Mouse (Mus musculus): ENCODE results near the gene Stxbp1. TPM values are rescaled to one million over a fixed set of nuclear protein-coding genes. Genes with fewer than 3 reads are reported as not detected.
A peak's percentile ranks its signal among the peaks of the same experiment; 100 is the strongest.

The Stxbp1 gene
- total RNA-seq, 2 experiments from 2014 or later = 11.0 to 11.7 TPM

DNA sequence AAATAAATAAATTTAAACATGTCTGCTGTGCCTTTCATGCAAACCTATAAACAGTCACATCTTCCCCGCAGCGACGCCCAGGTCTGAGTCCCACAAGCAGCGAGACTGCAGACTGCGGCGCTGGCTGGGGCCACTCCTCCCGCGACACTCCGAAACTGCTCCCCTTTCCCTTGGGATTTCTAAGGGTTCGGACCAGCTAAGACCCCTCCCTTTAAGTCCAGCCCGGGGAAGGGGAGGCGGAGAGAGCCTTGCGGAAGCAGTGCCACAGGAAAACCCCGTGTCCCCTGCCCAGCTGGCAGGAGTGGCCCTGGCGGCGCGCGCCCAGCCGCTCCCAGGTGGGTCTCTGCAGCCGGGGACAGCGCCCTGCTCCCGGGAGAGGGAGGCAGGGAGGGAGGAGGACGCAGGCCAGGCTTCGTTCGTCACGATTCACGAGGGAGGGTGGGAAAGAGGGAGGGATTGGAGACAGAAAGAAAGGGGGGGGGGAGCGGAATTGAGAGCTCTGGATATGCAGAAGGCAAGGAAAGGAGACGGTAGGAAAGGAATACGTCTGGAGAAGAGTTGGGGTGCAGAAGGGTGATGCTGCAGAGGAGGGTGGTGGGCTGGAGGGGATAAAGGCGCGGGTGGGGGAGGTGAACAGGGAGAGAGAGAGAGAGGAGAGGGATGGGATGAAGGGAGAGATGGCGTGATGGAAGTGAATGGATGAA lies 792 bp downstream of the Stxbp1 start:
- peak; percentile 57 for DNase-seq (ENCODE audit: low spot score)
- intact Hi-C loops (cut with DNase I) = loop anchor here (2.0 to 10.0 kb wide), 2 partner anchors 133 to 211 kb away; partner anchors contain the start of gene Cdk9

DNA sequence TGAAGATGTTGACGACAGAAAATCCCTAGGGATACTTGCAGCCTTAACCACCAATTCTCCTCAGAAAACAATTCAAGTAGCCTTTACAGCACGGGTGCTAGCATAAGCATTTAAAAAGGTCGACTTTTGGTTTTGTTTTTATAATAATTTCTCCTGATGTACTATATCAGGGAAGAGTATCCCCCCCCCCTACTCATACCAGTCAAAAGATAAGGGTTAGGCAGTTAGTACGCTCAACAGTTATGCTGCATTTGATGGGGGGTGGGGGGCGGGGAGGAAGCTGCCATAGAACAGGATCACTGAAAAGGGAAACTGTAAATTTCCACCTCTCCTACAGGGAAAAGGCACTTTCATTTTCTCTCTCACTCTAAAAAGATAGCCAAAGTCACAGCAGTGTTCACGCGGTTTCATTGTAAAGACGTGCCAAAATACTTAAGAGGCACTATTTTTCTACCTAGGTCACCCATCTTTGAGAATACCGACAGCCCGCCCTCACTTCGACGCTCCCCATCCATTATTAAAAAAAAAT lies 1.4 kb downstream of the Stxbp1 start:
- no peak for DNase-seq (ENCODE audit: low spot score)
- intact Hi-C loops (cut with DNase I) = loop anchor here (2.0 to 10.0 kb wide), 2 partner anchors 133 to 211 kb away; partner anchors contain the start of gene Cdk9

DNA sequence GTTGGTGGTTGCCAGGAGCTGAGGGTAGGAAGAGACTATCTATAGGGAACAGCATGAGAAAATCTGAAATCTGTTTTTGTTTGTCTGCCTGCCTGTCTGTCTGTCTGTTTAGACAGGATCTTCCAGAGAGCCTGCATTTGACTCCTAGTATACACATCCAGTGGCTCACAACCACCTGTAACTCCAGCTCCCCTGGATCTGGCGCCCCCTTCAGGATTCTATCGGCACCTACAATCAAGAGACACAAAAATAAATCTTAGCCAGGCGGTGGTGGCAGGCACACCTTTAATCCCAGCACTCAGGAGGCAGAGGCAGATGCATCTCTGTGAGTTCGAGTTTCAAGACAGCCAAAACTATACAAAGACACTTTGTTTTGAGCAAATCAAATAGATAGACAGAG lies 4.5 kb downstream of the Stxbp1 start:
- DNase-seq (ENCODE audit: low spot score) = no peak
- intact Hi-C loops (cut with DNase I) = loop anchor here (10.0 kb wide), 1 partner anchor 208 kb away; no protein-coding TSS in a partner anchor

DNA sequence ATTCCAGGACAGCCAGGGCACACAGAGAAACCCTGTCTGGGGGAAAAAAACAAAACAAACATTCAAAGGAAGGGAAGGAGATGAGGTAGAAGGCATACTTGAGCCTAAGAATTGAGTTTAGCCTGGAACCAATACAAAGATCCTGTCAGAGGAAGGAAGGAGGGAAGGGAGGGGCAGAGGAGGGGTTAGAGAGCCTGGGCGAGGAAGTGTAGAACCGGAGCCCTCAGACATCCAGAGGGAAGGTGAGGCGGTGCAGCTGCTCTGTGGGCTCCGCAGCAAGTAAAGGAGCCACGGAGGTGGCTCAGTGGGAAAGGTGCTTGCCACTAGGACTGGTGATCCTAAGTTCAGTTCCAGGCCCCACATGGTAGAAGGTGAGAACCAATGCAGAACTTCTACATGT lies 5.9 kb downstream of the Stxbp1 start:
- intact Hi-C loops (cut with DNase I) = loop anchor here (10.0 kb wide), 1 partner anchor 206 kb away; no protein-coding TSS in a partner anchor
- no peak for DNase-seq (ENCODE audit: low spot score)

DNA sequence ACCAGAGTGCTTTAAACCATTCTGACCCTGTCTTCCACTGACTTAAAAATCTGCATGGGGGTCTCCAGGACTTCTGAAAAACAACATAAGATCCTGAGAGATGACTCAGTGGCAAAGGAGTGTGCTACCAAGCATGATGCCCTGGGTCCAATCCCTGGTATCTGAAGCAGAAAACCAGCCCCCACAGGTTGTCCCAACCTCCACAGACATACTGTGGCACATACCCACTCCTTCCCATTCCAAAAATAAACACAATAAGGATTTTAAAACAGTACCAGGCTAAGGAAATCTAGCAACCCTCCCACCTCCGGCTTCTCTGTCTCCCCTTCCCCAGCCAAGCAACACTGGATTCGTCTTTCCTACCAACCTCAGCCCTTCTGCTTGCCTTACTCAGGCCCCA lies 7.8 kb downstream of the Stxbp1 start:
- DNase-seq (ENCODE audit: low spot score) = no peak
- intact Hi-C loops (cut with DNase I) = no loop called here

DNA sequence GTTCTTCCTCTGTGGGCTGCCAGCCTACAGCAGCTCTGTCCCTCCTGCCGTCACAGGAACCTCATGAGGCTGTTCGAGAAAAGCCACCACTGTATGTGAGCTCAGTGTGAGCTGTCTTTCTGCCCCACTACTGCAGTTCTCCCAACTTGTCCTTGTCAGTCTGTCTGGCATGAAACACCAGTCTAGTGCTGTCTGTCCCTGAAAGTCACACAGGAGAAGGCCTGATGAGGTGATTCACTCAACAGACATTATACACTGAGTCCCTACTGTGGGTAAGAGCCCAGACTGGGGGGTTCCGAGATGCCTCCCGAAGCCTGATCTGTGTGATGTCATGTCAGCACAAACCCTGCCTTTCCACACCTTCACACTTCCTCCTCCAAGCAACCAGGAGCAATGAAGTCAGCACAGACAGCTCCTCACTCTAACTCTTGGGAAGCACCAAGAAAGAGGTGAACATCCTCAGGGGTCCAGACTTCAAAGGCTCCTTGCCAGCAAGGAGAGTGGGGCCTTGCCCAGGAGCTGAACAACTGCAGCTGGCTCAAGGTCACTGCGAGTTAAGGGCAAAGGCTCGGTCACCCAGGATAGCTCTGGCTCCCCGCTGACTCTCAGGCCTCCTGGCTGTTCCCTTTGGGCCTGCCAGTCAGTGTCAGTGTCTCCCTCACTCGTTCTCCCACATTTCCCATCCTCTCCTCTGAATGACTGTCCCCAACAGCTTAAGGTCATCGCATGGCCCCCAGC lies 8.7 kb downstream of the Stxbp1 start:
- DNase-seq (ENCODE audit: low spot score) = no peak
- intact Hi-C loops (cut with DNase I) = no loop called here

DNA sequence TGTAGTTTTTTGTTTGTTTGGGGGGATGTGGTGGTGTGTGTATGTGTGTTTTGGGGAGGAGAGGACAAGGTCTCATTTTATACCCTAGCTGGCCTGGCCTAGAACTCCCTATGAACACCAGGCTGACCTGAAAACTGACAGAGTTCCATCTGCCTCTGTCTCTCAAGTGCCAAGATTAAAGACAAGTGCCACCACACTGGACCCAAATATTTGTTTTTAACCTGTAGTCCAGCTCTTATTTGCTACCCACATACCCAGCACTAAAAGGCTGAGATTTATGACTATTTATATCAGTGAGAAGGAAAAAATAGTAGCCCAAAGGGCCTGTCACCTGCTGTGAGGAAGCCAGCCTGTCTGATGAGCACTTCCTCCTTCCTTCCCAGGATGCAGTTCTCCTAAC lies 11.5 kb downstream of the Stxbp1 start:
- DNase-seq (ENCODE audit: low spot score) = no peak
- intact Hi-C loops (cut with DNase I) = no loop called here

DNA sequence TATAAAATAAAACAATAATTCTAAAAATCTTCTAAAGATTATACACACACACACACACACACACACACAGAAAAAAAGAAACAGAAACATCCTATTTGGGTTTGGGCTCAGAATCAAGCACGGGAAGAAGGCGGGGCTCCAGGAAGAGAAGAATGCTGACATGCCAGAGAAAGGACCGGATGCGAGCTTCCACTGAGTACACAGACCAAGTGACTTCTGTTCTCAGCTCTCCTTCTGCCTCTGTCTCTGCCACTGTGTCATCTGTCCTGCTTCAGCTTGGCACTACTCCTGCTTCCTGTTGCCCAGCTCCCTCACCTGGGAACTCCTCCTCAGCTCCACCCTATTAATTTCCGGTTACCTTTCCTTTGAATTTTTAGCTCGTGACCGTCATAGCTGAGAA lies 12.5 kb downstream of the Stxbp1 start:
- DNase-seq (ENCODE audit: low spot score) = peak; percentile 38
- intact Hi-C loops (cut with DNase I) = no loop called here

DNA sequence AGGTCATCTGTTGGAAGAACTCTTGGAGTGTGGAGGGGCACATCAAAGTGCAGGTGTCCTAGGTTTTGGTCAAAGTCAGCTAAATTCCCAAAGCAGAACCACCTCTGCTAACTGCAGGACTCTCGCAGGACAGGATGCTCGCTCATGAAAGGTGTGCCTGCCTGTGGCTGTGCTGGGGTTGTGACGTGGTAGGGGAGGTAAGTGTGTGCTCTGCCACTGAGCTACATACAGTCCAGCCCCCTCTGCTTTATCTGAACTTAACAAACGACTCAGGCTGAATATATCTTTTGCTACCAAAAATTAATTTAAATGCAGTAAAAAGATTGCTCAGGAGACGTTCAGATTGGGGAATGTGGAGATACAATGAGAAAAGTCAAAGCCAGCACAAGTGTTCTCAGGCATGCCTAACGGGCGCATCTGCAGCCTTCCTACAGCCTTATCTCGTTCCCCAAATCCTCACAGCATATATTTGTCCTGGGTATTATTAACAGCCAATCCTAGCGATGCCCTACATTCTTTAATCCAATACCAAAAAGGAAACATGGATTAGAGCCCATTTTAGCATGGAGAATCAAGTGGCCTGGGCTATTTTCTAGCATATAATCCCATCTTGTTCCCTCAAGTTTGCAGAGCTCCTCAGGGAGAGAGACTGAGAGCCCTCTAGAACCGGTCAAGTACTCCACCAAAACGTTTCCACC lies 17.9 kb downstream of the Stxbp1 start:
- DNase-seq (ENCODE audit: low spot score) = no peak
- intact Hi-C loops (cut with DNase I) = no loop called here

DNA sequence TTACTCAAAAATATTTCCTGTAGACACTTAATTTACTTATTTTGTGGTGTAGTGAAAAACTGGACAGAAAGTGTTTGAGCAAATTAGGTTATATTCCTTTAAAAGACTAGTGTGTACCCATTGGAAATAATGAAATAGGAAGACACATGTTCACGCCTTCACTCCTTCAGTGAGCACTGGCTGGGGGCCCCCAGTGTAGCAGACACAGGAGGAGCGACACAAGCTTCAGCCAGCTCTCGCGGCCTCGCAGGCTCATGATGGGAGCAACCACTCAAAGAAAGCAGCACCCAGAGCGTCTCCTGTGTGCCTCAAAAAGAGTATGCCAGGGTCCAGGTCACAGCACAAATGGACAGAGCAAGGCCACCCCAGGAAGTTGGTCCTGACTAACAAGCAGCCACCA lies 21.2 kb downstream of the Stxbp1 start:
- DNase-seq (ENCODE audit: low spot score) = no peak
- intact Hi-C loops (cut with DNase I) = no loop called here

DNA sequence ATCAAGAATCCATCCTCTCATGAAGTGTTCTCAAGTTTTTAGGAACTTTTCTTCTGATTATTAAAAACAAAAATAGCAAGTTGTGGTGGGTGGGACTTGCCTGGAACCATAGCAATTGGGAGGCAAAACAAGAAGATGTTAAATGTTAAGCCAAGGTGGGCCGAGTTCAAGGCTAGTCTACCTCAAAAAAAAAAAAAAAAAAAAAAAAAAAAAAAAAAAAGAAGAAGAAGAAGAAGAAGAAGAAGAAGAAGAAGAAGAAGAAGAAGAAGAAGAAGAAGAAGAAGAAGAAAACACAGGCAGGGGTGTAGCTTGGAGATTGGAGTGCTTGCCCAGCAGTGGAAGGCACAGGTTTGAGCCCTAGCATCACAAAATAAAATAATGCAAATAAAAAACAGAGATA lies 22.3 kb downstream of the Stxbp1 start:
- intact Hi-C loops (cut with DNase I) = no loop called here
- no peak for DNase-seq (ENCODE audit: low spot score)

DNA sequence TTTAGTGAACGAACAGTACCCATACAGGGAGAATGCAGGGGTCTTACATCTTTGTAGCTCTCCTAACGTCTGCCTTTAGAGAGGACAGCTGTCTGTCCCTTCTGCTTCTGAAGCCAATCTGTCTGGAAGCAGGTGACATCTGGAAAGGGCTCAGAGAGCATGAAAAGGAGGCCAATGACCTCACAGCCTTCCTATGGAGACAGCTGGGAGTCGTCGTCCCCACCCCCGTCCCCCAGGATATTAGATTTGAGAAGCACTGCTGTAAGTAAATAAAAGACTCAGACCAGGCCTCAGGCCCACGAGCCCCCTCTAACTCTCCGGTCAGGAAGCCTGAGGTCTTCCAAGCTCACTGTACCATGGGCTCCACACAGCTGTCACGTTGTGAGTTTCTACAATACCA lies 22.9 kb downstream of the Stxbp1 start:
- intact Hi-C loops (cut with DNase I) = no loop called here
- no peak for DNase-seq (ENCODE audit: low spot score)

DNA sequence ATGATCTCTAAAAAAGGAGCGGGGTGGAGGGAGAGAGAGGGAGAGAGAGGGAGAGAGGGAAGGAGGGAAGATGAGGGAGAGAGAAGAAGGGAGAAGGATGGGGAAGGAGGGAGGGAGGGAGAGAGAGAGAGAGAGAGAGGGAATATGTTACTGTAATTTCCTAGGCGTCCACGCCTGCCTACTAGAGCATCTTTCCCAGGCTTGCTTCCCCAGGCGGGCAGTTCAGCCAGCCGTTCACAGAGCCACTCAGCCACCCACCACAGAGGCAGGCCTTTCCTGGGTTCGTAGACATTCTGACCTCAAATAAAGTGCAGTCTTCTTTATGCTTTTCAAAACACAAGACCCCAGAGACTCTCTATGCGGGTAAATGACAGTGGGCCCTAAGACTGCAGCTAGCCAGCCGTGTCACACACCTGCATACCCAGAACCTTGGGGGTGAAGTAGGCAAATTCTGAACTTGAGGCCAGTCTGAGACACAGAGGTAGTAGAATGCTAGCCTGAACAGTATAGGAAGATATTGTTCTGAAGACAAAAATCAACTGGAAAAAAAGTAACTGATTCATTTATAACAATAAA lies 23.4 kb downstream of the Stxbp1 start:
- intact Hi-C loops (cut with DNase I) = no loop called here
- DNase-seq (ENCODE audit: low spot score) = no peak

DNA sequence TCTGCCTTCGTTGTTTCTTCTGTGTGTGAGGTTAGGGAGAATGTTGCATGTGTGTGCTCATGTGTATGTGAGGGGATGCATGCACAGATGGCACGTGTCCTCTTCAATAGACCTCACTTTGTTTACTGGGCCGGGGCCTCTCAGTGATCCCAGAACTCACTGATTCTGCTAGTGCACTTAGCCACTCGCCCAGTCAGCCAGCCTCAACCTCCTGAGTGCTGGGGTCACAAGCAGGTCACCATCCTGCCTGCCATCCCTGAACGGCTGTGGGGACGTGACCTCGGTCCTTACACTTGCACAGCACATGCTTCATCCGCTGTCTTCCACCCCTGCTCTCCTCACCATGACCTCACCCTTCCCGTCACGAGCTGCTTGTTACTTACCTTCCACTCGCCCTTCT lies 23.9 kb downstream of the Stxbp1 start:
- intact Hi-C loops (cut with DNase I) = no loop called here
- DNase-seq (ENCODE audit: low spot score) = no peak

DNA sequence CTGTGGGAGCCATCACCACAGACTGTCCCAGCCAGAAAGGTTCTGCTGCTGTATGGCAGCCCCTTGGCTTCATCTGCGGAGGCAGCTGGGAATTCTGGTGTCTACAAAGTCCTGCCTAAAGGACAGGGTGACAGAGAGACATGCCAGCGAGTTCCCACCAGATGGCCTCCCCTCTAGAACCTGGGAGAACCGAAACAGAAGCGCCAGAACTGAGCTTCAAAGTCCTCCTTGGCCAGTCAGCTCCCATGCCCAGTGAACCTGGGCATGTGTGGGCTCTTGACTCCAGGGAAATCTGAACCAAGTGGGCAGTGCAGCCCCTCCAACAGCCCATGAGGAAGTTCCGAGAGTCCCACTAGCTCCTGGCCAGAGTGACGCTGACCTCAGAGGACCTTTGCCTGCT lies 24.4 kb downstream of the Stxbp1 start:
- DNase-seq (ENCODE audit: low spot score) = no peak
- intact Hi-C loops (cut with DNase I) = loop anchor here (1.0 kb wide), 1 partner anchor 32 kb away; no protein-coding TSS in a partner anchor

DNA sequence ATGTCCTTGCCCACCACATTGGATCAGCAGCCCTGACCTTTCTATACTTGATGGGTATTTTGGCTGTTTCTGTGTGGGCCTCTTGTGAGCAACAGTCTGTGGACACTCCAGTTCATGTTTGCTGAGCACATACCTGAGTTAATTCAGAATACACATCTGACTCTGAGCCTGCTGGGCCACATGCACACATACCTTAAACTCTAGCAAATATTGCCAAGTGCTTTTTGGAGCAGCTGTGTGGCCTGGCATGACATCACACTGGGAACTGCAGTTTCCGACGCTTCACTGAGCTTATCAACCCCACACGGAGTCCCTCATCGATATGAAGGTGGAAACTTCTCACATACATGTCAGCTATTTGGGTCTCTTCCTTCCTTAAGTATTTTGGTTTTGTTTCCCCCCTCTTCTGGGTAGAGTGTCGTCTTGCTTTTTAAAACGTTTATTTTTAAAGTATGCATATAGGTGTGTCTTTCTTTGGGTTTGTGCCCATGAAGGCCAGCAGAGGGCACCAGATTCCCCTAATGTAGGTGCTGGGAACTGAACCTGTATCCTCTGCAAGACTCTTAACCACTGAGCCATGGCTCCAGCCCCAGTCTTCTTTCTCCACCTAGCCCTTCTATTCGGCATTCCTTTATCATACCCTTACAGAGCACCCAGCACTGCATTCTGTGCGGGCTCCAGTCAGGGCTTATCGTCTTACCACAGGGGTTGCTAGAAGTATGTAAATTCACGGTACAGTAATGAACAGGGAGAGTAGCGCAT lies 25.8 kb downstream of the Stxbp1 start:
- intact Hi-C loops (cut with DNase I) = no loop called here
- DNase-seq (ENCODE audit: low spot score) = no peak

DNA sequence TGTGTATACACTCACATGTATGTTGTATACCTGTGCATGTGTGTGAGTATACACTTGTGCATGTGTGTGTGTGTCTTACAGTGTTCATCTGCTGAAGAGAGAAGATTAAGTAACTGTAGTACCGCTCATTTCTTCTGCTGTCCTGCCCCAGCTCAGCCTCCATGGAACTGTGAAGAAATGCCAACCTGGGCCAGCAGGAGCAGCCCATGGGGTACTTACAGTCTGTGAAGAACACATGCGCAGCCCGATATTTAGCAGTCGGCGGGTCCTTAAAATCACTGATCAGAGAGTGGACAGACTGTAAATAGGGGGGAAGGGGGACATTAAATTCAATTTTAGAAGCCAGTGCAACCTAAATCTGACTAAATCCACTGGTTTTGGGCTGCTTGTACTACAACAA lies 28.8 kb downstream of the Stxbp1 start:
- no peak for DNase-seq (ENCODE audit: low spot score)
- intact Hi-C loops (cut with DNase I) = loop anchor here (5.0 kb wide), 1 partner anchor 109 kb away; no protein-coding TSS in a partner anchor

DNA sequence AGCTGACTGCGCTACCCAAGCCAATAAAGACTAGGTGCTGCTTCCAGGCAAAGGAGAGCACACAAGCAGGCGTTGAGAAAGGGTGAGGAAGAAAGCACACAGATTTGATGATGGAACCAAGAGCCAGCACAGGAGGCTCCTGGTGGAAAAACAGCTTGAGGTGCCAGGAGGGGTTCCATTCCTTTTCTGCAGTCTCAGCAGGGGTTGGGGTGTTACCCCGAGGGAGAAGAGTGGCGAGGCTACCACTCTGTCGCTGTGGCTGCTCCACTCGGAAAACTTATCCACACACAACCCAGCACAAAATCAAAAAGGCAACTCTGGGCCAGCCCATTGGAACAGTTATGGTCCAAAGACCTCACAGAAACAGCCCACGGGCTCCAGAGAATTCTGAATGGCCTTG lies 29.5 kb downstream of the Stxbp1 start:
- intact Hi-C loops (cut with DNase I) = loop anchor here (5.0 kb wide), 1 partner anchor 110 kb away; no protein-coding TSS in a partner anchor

DNA sequence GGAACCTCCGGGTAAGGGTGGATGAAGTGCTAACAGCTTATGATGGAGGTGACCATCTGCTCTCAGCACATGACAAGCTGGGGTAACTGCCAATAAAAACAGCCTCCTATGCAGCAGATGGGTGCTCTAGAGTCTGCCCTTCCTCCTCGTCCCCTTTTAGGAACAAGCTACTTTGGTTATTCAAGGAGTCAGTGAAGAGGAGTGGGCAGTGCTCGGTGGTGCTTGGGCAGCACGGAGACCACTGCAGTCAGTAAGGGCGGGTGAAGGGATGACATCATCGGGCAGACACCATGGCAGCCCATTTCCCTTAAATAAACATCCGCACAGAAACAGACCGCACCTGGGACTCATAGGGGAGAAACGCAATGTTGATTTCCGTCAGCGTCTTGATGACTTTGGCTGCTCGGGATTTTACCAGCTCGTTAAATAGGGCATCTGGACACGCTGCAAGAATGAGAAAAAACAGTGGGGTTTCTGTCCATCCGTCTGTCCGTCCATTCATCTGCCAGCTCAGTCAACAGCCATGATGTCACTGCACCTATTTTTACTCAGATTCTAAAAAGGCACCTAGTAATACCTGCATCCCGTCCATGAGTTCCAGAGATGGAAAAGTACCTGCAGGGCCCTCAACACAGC lies 30.0 kb downstream of the Stxbp1 start:
- intact Hi-C loops (cut with DNase I) = loop anchor here (5.0 kb wide), 1 partner anchor 110 kb away; no protein-coding TSS in a partner anchor
- DNase-seq (ENCODE audit: low spot score) = no peak

More for the DNA sequence above, 29.5 kb downstream of the Stxbp1 start:
- no peak for DNase-seq (ENCODE audit: low spot score)

Data from heart, postnatal 25 days (tissue).